Comparison of ENCODE assay signal across 8 mouse cellular contexts in the genomic region with DNA sequence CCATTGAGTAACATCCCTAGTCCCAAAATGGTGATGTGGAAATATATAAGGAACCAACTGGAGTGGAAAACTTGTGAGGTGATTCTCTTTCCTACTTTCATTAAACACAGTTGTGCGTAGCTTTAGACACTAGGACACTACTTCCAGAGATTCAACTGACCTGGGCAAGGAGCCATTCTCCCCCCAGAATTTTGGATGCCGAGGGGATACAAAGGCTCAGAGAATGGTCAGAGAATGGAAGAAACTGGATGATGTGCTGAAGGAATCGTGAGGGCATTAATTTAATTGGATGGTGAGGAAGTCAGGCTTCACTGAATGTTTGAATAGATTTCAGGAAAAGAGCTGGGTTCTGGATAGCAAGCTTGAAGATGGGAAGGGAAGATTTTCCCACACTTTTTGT. TPM values are rescaled to one million over a fixed set of nuclear protein-coding genes. Genes with fewer than 3 reads are reported as not detected.
DNase-seq lines count a peak whose midpoint lies in the region; ATAC-seq lines count a peak whose summit lies in the region.

No protein-coding gene starts in this region.

- peaks cover 2% of the 10 kb centered on the region for H3K36me3 ChIP-seq in megakaryocyte, embryonic 14.5 days (replicated peaks; ENCODE audit: low read length)
- H3K36me3 ChIP-seq in limb, embryonic 15.5 days, result no peaks in the 10 kb centered on the region
- H3K36me3 ChIP-seq in stomach, embryonic 16.5 days (ENCODE audit: control insufficient read depth, insufficient read depth, low read length), result no peaks in the 10 kb centered on the region

- intact Hi-C loops in left cerebral cortex, postnatal 10 days (cut with DNase I), result loop anchor here (5.0 kb wide), 1 partner anchor 90 kb away; the partner anchor contains the start of gene Mrps25

- H3K4me1 ChIP-seq in megakaryocyte, embryonic 14.5 days, result peaks cover 50% of the 10 kb centered on the region
- peaks cover 23% of the 10 kb centered on the region for H3K4me1 ChIP-seq in limb, embryonic 15.5 days
- H3K4me1 ChIP-seq in stomach, embryonic 16.5 days (ENCODE audit: control insufficient read depth, insufficient read depth, low read length), result peaks cover 31% of the 10 kb centered on the region

- peak overlapping the region; percentile 96 for H3K4me3 ChIP-seq in megakaryocyte, embryonic 14.5 days (replicated peaks)
- H3K4me3 ChIP-seq in limb, embryonic 15.5 days, result peak overlapping the region; percentile 99
- H3K4me3 ChIP-seq in stomach, embryonic 16.5 days (replicated peaks; ENCODE audit: low read length), result peak overlapping the region; percentile 71

- peak overlapping the region; percentile 64 for H3K4me2 ChIP-seq in limb, embryonic 15.5 days
- H3K4me2 ChIP-seq in stomach, embryonic 16.5 days (ENCODE audit: low read depth, low read length), result peak overlapping the region; percentile 68

- WGBS in limb, embryonic 15.5 days, result 21% methylated on average over 3 of the region's 3 CpGs
- 19% methylated on average over 3 of the region's 3 CpGs for WGBS in stomach, embryonic 16.5 days

- 0 out of 2 replicates have a peak, but pooled peaks cover 4% of the 10 kb centered on the region for H3K9me3 ChIP-seq in megakaryocyte, embryonic 14.5 days
- H3K9me3 ChIP-seq in limb, embryonic 15.5 days, result no peaks in the 10 kb centered on the region
- H3K9me3 ChIP-seq in stomach, embryonic 16.5 days (replicated peaks; ENCODE audit: control insufficient read depth, low read length), result no peaks in the 10 kb centered on the region

- H3K9ac ChIP-seq in limb, embryonic 15.5 days, result peak overlapping the region; percentile 97
- peak overlapping the region; percentile 94 for H3K9ac ChIP-seq in stomach, embryonic 16.5 days (ENCODE audit: low read length)

- ATAC-seq in megakaryocyte, adult 5-6 weeks (ENCODE audit: poor library complexity, severe bottlenecking), result no peak
- ATAC-seq in limb, embryonic 15.5 days (ENCODE audit: insufficient number of reproducible peaks, low FRiP score, low TSS enrichment, low read depth), result no peak
- no peak for ATAC-seq in stomach, embryonic 16.5 days (ENCODE audit: insufficient read depth, low FRiP score)

- peak; percentile 16 to 27 for DNase-seq in cerebellum, adult 18-20 months
- no peak for DNase-seq in cerebellum, adult 11 months
- DNase-seq in left cerebral cortex, postnatal 10 days (ENCODE audit: extremely low spot score in 1 of 2, low spot score in 2 of 2), result no peak
- DNase-seq in gastrocnemius, adult 8-10 months (ENCODE audit: low spot score in 2 of 2), result no peak

- peak overlapping the region; percentile 99 for H3K27ac ChIP-seq in limb, embryonic 15.5 days
- peak overlapping the region; percentile 100 for H3K27ac ChIP-seq in stomach, embryonic 16.5 days (ENCODE audit: low read length)

- no peaks in the 10 kb centered on the region for H3K27me3 ChIP-seq in megakaryocyte, embryonic 14.5 days (replicated peaks)
- no peaks in the 10 kb centered on the region for H3K27me3 ChIP-seq in limb, embryonic 15.5 days
- H3K27me3 ChIP-seq in stomach, embryonic 16.5 days (ENCODE audit: control insufficient read depth, insufficient read depth, low read length), result no peaks in the 10 kb centered on the region

RNA-seq across cellular contexts. Expression of gene Nr2c2, which starts 1.5 kb away (rescaled TPM):
- polyA plus RNA-seq in megakaryocyte, embryonic 14.5 days (2012; ENCODE audit: insufficient read depth, low replicate concordance), result 0.64 and 1.1 TPM in 2 replicates
- 35.7 and 40.5 TPM in 2 replicates for total RNA-seq in megakaryocyte, adult 5-6 weeks (2015)
- total RNA-seq in megakaryocyte, adult 5-6 weeks (2017), result 43.0 and 43.5 TPM in 2 replicates
- polyA plus RNA-seq in limb, embryonic 15.5 days (2015; fragmentation: Nextera tagmentation; extraction: Ambion mirVana), result 15.7 and 19.6 TPM in 2 replicates
- 11.5 and 14.7 TPM in 2 replicates for polyA plus RNA-seq in stomach, embryonic 16.5 days (2015; fragmentation: Nextera tagmentation; extraction: Ambion mirVana)
- 10 to 100 TPM; 91.6 to 92.3 TPM for total RNA-seq in left cerebral cortex, postnatal 10 days (2021)
- total RNA-seq in gastrocnemius, adult 8-10 months (2022), result 10 to 100 TPM; 20.7 to 26.5 (median 25.0) TPM

Comparison
In these comparisons a context has a peak if more than half of its experiments do, and no peak if none do; other contexts are left out.
1. DNase-seq: peak in cerebellum, adult 18-20 months (2 of 2); none in cerebellum, adult 11 months (single experiment), left cerebral cortex, postnatal 10 days (0 of 2) and gastrocnemius, adult 8-10 months (0 of 2).
2. Peak in every context shown above with its lines, with median percentiles within 50 percentile points of each other: H3K4me3 ChIP-seq.